ENCODE assay signal across 17 mouse cellular contexts in genomic region chr4:85979206-85979605, GRCm38 (mm10).
DNase-seq lines count a peak whose midpoint lies in the region; ATAC-seq and TF ChIP-seq lines count a peak whose summit lies in the region.
"Had no signal": no experiment of that assay in that cellular context is flagged by ENCODE, and none has a peak within 500 bp of the region (broad histone marks: within the 10 kb centered on the region; RNA-seq: fewer than 3 reads in every experiment).

No protein-coding gene starts in this region.

- 0 out of 2 replicates have a peak overlapping the region, but pooled peaks have one; percentile 9 for H3K4me2 ChIP-seq in heart, postnatal 0 days (ENCODE audit: low read depth, low read length)
- H3K4me2 ChIP-seq: embryonic facial prominence, embryonic 13.5 days; liver, embryonic 12.5 days had no signal

- TF ChIP-seq POLR2A in heart, adult 2 months (IDR thresholded peaks at IDR 0.05; ENCODE audit: insufficient read depth, low read depth, low read length), result no peak

- no peaks in the 10 kb centered on the region for H3K9me3 ChIP-seq in heart, postnatal 0 days (replicated peaks; ENCODE audit: control insufficient read depth, low read length)
- H3K9me3 ChIP-seq: embryonic facial prominence, embryonic 13.5 days; hindbrain, embryonic 10.5 days; liver, embryonic 12.5 days; midbrain, embryonic 10.5 days had no signal

- H3K79me2 ChIP-seq in heart, adult 2 months (replicated peaks; ENCODE audit: control insufficient read depth, insufficient read depth, low read length), result no peaks in the 10 kb centered on the region

- H3K4me3 ChIP-seq in heart, postnatal 0 days (ENCODE audit: low read depth, low read length), result no peak overlapping the region
- no peak overlapping the region for H3K4me3 ChIP-seq in heart, adult 2 months
- H3K4me3 ChIP-seq: embryonic facial prominence, embryonic 13.5 days; hindbrain, embryonic 10.5 days; liver, embryonic 12.5 days; midbrain, embryonic 10.5 days had no signal

- ATAC-seq in heart, postnatal 0 days (ENCODE audit: insufficient read depth, low read depth), result no peak
- ATAC-seq: forebrain, embryonic 14.5 days; liver, embryonic 12.5 days had no signal

- no peaks in the 10 kb centered on the region for H3K36me3 ChIP-seq in heart, postnatal 0 days (replicated peaks; ENCODE audit: control insufficient read depth, insufficient read depth, low read length)
- no peaks in the 10 kb centered on the region for H3K36me3 ChIP-seq in heart, adult 2 months (ENCODE audit: control insufficient read depth, insufficient read depth, low read length)
- H3K36me3 ChIP-seq: embryonic facial prominence, embryonic 13.5 days; hindbrain, embryonic 10.5 days; liver, embryonic 12.5 days; midbrain, embryonic 10.5 days had no signal

- H3K4me1 ChIP-seq in heart, postnatal 0 days (ENCODE audit: control insufficient read depth, insufficient read depth), result no peaks in the 10 kb centered on the region
- H3K4me1 ChIP-seq in heart, adult 2 months (ENCODE audit: control insufficient read depth, insufficient read depth, low read length), result no peaks in the 10 kb centered on the region; the same call in 1 of the 2 replicates
- H3K4me1 ChIP-seq: hindbrain, embryonic 10.5 days; liver, embryonic 12.5 days; midbrain, embryonic 10.5 days had no signal

- H3K27me3 ChIP-seq in heart, postnatal 0 days (ENCODE audit: control insufficient read depth, insufficient read depth, low read length), result no peaks in the 10 kb centered on the region
- no peaks in the 10 kb centered on the region for H3K27me3 ChIP-seq in heart, adult 2 months (ENCODE audit: control insufficient read depth, insufficient read depth, low read length)
- H3K27me3 ChIP-seq: embryonic facial prominence, embryonic 13.5 days; liver, embryonic 12.5 days had no signal

- DNase-seq in heart, postnatal 0 days (ENCODE audit: low spot score), result no peak
- no peak for DNase-seq in heart, adult 2 months
- peak; percentile 21 to 34 for DNase-seq in kidney, postnatal 25 days
- DNase-seq in kidney, adult 9 months, result no peak
- DNase-seq in kidney, postnatal 36 days, result peak; percentile 7 to 27
- DNase-seq in lung, postnatal 14 days, result peak; percentile 10
- no peak for DNase-seq in spleen, adult 18-20 months
- DNase-seq: cerebellum, adult 8-10 months; gastrocnemius, postnatal 14 days; right cerebral cortex, postnatal 25 days; thymus, postnatal 14 days had no signal

- no peak for TF ChIP-seq CTCF in heart, postnatal 0 days (IDR thresholded peaks at IDR 0.05; ENCODE audit: low read depth)
- TF ChIP-seq CTCF in heart, adult 2 months (IDR thresholded peaks at IDR 0.05), result no peak

- 59% methylated on average over 10 of the region's 10 CpGs for WGBS in heart, postnatal 0 days
- 46% methylated on average over 10 of the region's 10 CpGs for WGBS in heart, adult 2 months

- TF ChIP-seq EP300 in heart, postnatal 0 days (IDR thresholded peaks at IDR 0.05; ENCODE audit: low read depth), result no peak
- TF ChIP-seq EP300 in heart, adult 2 months (IDR thresholded peaks at IDR 0.05; ENCODE audit: insufficient read depth, low read depth, low read length), result no peak

- H3K9ac ChIP-seq in heart, postnatal 0 days (replicated peaks; ENCODE audit: low read depth, low read length), result no peak overlapping the region
- H3K9ac ChIP-seq in heart, adult 2 months (ENCODE audit: low read depth, low read length), result no peak overlapping the region
- H3K9ac ChIP-seq: embryonic facial prominence, embryonic 13.5 days; liver, embryonic 12.5 days had no signal

- no peak overlapping the region for H3K27ac ChIP-seq in heart, postnatal 0 days (ENCODE audit: low read depth)
- H3K27ac ChIP-seq in heart, adult 2 months, result no peak overlapping the region
- H3K27ac ChIP-seq: embryonic facial prominence, embryonic 13.5 days; hindbrain, embryonic 10.5 days; liver, embryonic 12.5 days; macrophage; midbrain, embryonic 10.5 days had no signal

- intact Hi-C loops in heart, adult 2 months (cut with DNase I), result no loop called here

Comparison
In these comparisons a context has a peak if more than half of its experiments do, and no peak if none do; other contexts are left out.
1. DNase-seq: peak in kidney, postnatal 25 days (2 of 2), kidney, postnatal 36 days (2 of 2) and lung, postnatal 14 days (single experiment); none in heart, postnatal 0 days (single experiment), heart, adult 2 months (0 of 2), kidney, adult 9 months (single experiment) and spleen, adult 18-20 months (0 of 2).